Mouse (Mus musculus): ENCODE results near the gene Ccdc34. TPM values are rescaled to one million over a fixed set of nuclear protein-coding genes. Genes with fewer than 3 reads are reported as not detected.
A peak's percentile ranks its signal among the peaks of the same experiment; 100 is the strongest.

Ccdc34 gene
- polyA plus RNA-seq, 1 experiment from 2014 or later: 14.5 TPM

DNA sequence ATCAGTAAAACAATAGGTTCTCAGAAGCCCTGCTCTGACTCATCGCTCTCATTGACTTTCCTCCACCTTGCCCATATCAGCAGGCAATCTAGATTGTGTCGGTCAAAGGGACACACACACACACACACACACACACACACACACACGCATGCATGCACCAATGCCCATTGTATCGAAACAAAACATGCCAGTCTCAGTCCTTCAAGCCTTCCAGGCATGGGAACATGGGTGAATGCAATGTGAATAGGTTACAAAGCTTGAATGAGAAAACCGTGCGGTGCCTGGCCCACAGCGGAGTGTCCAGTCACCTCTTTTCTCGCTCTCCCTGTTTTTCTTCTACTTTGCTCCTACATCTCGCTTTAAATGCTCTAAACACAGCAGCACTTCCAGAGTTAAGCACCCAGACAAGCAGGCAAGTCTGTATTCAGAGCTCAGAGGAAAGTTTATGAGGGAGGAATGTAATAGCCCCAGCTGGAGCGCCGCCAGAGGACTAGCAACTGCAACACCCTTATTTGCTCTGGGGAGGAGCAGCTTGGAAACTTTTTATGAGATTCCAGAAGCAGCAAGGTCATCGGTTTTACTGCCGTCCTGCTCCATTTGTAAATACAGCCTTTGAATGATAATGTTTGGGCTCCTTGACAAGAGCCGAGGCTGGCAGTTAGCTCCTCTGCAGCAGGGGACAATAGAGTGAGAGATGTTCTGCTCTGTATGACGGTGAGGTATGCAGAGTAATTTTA lies 174.5 kb downstream of the Ccdc34 start:
- Histone ChIP-seq H3K9me3 (ENCODE audit: low read length) (no peaks in the 10 kb centered on the region), H3K4me1 (ENCODE audit: insufficient read depth) (peaks cover 6% of the 10 kb centered on the region; the same call in 1 of the 2 replicates), H3K27me3 (ENCODE audit: insufficient read depth, low read length) (no peaks in the 10 kb centered on the region), H3K9ac (replicated peaks) (no peak overlapping the region), H3K4me2 (ENCODE audit: low read depth, low read length) (no peak overlapping the region), H3K4me3 (ENCODE audit: low read depth, low read length) (no peak overlapping the region), H3K36me3 (replicated peaks; ENCODE audit: insufficient read depth, low read length) (no peaks in the 10 kb centered on the region), H3K27ac (ENCODE audit: low read depth) (no peak overlapping the region)
- 33% methylated on average over 15 of the region's 15 CpGs for WGBS (ENCODE audit: insufficient replicate concordance)
- ATAC-seq (no peak), DNase-seq (peak; percentile 59)
- TF ChIP-seq EP300 (IDR thresholded peaks at IDR 0.05; ENCODE audit: low read depth) (no peak), CTCF (IDR thresholded peaks at IDR 0.05; ENCODE audit: low read depth) (no peak)

DNA sequence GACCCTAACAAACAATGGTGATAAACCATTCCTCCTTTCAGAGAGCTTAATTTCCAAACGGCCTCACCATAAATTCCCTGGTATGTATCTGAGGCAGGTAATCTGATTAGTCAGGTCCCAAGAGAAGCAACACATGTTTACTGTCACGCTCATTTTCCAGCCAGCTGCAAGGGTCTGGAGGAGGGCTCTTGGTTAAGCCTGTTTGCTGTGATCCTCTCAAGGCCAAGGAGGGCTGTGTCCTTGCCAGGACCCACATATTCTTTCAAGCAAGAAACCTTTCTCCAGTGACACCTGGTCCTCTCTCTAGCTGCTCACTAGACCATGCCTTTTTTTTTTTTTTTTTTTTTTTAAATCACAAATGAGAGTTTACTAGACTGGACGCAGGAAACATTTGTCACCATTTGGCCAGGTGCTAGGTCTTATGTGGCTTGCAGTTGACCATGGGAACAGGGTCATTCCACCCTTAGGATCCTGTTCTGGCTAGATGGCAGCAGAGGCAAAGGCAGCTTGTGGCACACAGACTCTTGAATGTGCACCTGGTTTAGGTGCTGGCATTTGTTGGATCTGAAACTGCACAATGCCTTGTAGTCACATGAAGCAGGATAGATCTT lies 175.2 kb downstream of the Ccdc34 start:
- Histone ChIP-seq H3K9me3 (ENCODE audit: low read length) (no peaks in the 10 kb centered on the region), H3K9ac (replicated peaks) (no peak overlapping the region), H3K36me3 (replicated peaks; ENCODE audit: insufficient read depth, low read length) (no peaks in the 10 kb centered on the region), H3K4me1 (ENCODE audit: insufficient read depth) (peaks cover 6% of the 10 kb centered on the region; the same call in 1 of the 2 replicates), H3K27me3 (ENCODE audit: insufficient read depth, low read length) (no peaks in the 10 kb centered on the region), H3K4me2 (ENCODE audit: low read depth, low read length) (no peak overlapping the region), H3K27ac (ENCODE audit: low read depth) (no peak overlapping the region), H3K4me3 (ENCODE audit: low read depth, low read length) (no peak overlapping the region)
- WGBS (ENCODE audit: insufficient replicate concordance): 30% methylated on average over 3 of the region's 3 CpGs
- no peak for TF ChIP-seq EP300 (IDR thresholded peaks at IDR 0.05; ENCODE audit: low read depth)
- no peak for TF ChIP-seq CTCF (IDR thresholded peaks at IDR 0.05; ENCODE audit: low read depth)
- DNase-seq: no peak
- no peak for ATAC-seq

DNA sequence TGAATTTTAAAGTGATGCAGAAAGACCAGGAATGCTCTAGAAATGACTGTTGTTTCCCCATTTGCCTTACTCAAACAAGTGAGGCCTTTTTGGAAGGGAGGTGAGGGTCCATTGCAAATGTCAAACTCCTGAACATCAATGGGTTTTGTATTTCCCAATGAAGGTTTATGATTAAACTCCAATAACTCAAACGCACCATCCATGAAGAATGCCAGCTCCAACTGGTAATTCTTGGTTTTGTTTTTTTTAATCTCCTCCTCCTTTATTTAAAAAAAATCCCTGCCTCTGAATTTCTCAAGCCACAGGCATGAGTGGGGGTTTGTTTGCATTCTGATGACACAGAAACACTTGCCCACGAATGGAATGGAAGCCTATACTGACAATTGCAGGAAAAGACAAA lies 178.9 kb downstream of the Ccdc34 start:
- no peaks in the 10 kb centered on the region for H3K27me3 ChIP-seq (ENCODE audit: insufficient read depth, low read length)
- WGBS (ENCODE audit: insufficient replicate concordance): 75% methylated on average over 2 of the region's 2 CpGs
- DNase-seq (no peak), ATAC-seq (no peak)
- no peak overlapping the region for H3K9ac ChIP-seq (replicated peaks)
- H3K9me3 ChIP-seq (ENCODE audit: low read length): no peaks in the 10 kb centered on the region
- no peaks in the 10 kb centered on the region for H3K36me3 ChIP-seq (replicated peaks; ENCODE audit: insufficient read depth, low read length)
- H3K4me3 ChIP-seq (ENCODE audit: low read depth, low read length): no peak overlapping the region
- H3K4me1 ChIP-seq (ENCODE audit: insufficient read depth): peaks cover 6% of the 10 kb centered on the region; the same call in 1 of the 2 replicates
- TF ChIP-seq CTCF (IDR thresholded peaks at IDR 0.05; ENCODE audit: low read depth): no peak
- no peak for TF ChIP-seq EP300 (IDR thresholded peaks at IDR 0.05; ENCODE audit: low read depth)
- no peak overlapping the region for H3K4me2 ChIP-seq (ENCODE audit: low read depth, low read length)
- H3K27ac ChIP-seq (ENCODE audit: low read depth): no peak overlapping the region

DNA sequence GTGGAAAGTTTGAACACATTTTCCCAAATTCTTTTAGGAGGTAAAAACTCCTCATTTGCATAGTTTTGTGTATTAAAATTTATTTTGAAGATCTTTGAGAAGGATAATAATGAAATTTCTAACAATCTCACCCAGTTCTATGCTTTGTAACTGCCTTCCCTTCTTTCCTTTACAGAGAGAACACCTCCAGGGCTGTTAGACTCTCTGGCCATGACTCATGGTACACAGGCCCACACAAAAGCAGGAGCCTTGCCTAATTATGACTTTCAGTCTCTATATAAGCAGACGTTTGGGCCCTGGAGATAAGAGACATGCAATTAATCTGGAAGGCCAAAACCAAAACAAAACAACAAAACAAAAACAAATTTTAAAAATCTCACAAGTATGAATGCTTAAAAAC lies 182.0 kb downstream of the Ccdc34 start:
- Histone ChIP-seq H3K9me3 (ENCODE audit: low read length) (no peaks in the 10 kb centered on the region), H3K36me3 (replicated peaks; ENCODE audit: insufficient read depth, low read length) (no peaks in the 10 kb centered on the region), H3K9ac (replicated peaks) (no peak overlapping the region), H3K4me3 (ENCODE audit: low read depth, low read length) (no peak overlapping the region), H3K27ac (ENCODE audit: low read depth) (no peak overlapping the region), H3K27me3 (ENCODE audit: insufficient read depth, low read length) (no peaks in the 10 kb centered on the region), H3K4me2 (ENCODE audit: low read depth, low read length) (no peak overlapping the region), H3K4me1 (ENCODE audit: insufficient read depth) (no peaks in the 10 kb centered on the region)
- ATAC-seq: no peak
- no peak for DNase-seq
- TF ChIP-seq CTCF (IDR thresholded peaks at IDR 0.05; ENCODE audit: low read depth): no peak
- TF ChIP-seq EP300 (IDR thresholded peaks at IDR 0.05; ENCODE audit: low read depth): no peak
- 41% methylated on average over 1 of the region's 1 CpGs for WGBS (ENCODE audit: insufficient replicate concordance)

DNA sequence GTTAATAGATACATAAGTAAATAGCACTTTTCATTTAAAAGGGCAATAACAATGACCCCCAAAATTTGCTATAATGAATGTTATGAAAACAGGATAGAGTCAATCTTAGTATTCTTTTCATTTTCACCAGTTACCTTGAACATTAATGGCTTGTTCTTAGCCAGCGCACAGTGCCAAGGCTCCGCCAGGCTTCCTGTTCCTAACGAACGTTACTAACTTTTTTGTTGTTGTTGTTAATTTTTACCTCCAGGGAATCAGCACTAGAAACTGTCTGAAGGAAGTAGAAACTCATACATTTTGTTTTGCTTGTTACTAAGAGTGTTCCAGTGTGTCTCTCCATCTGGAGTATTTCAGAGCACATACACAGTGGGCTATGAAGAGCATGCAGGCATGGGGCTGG lies 184.2 kb downstream of the Ccdc34 start:
- H3K9ac ChIP-seq (replicated peaks): no peak overlapping the region
- no peaks in the 10 kb centered on the region for H3K4me1 ChIP-seq (ENCODE audit: insufficient read depth)
- H3K4me3 ChIP-seq (ENCODE audit: low read depth, low read length): no peak overlapping the region
- no peak overlapping the region for H3K4me2 ChIP-seq (ENCODE audit: low read depth, low read length)
- no peaks in the 10 kb centered on the region for H3K36me3 ChIP-seq (replicated peaks; ENCODE audit: insufficient read depth, low read length)
- WGBS (ENCODE audit: insufficient replicate concordance): 79% methylated on average over 4 of the region's 4 CpGs
- no peak for DNase-seq
- H3K9me3 ChIP-seq (ENCODE audit: low read length): no peaks in the 10 kb centered on the region
- TF ChIP-seq EP300 (IDR thresholded peaks at IDR 0.05; ENCODE audit: low read depth) (no peak), CTCF (IDR thresholded peaks at IDR 0.05; ENCODE audit: low read depth) (no peak)
- no peak overlapping the region for H3K27ac ChIP-seq (ENCODE audit: low read depth)
- H3K27me3 ChIP-seq (ENCODE audit: insufficient read depth, low read length): no peaks in the 10 kb centered on the region
- ATAC-seq: no peak

DNA sequence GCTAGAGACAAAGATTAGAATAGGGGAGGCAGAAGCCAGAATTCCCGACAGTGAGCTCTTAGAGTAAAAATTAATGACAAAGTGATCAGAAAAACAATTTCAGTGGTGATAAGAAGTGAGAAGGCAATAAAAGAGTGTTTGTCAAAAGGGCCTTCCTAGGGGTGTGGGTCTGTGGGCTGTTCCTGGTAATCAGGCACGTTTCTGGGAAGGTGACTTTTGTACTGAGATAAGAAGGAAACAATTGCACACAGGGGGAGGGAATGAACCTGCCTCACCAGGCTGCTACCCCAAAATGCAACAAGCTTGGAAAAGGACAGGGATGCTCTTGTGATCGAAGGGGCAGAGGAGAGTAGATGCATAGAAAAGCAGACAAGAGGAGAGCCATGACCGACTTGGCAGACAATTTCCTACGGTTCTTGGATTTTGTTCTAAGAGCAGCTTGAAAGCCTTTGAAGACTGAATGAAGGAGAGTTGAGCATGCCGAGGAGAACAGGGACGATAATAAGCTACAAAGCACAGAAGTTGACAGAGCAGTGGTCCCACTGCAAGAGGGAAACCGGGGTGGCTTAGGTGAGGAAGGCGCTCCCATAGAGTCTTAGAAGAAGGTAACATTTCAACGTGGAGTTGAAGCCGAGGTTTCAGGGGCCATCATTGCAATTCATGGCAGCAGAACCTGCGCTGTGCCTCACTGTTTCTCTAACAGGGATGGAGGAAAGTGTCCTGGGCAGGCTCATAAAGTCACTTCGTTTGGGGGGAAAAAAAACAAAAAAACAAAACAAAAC lies 185.3 kb downstream of the Ccdc34 start:
- Histone ChIP-seq H3K27ac (ENCODE audit: low read depth) (no peak overlapping the region), H3K9me3 (ENCODE audit: low read length) (no peaks in the 10 kb centered on the region), H3K4me3 (ENCODE audit: low read depth, low read length) (no peak overlapping the region), H3K4me2 (ENCODE audit: low read depth, low read length) (no peak overlapping the region), H3K9ac (replicated peaks) (no peak overlapping the region), H3K27me3 (ENCODE audit: insufficient read depth, low read length) (no peaks in the 10 kb centered on the region), H3K36me3 (replicated peaks; ENCODE audit: insufficient read depth, low read length) (no peaks in the 10 kb centered on the region), H3K4me1 (ENCODE audit: insufficient read depth) (no peaks in the 10 kb centered on the region)
- DNase-seq (no peak), ATAC-seq (no peak)
- 53% methylated on average over 13 of the region's 13 CpGs for WGBS (ENCODE audit: insufficient replicate concordance)
- no peak for TF ChIP-seq CTCF (IDR thresholded peaks at IDR 0.05; ENCODE audit: low read depth)
- no peak for TF ChIP-seq EP300 (IDR thresholded peaks at IDR 0.05; ENCODE audit: low read depth)
